Mouse (Mus musculus) layer of hippocampus, adult 11-12 months (tissue): ENCODE results near the gene Ccdc185.

Experiments used
- DNase-seq: peaks from one replicate; pipeline ENCODE4 v3.0.0; 2022; ENCODE audit warnings: low spot score

Ccdc185 gene

GRCm38 (mm10) chr1:182747081-182747480 is 1.9 kb downstream of the Ccdc185 start:
- no peak for DNase-seq

DNA sequence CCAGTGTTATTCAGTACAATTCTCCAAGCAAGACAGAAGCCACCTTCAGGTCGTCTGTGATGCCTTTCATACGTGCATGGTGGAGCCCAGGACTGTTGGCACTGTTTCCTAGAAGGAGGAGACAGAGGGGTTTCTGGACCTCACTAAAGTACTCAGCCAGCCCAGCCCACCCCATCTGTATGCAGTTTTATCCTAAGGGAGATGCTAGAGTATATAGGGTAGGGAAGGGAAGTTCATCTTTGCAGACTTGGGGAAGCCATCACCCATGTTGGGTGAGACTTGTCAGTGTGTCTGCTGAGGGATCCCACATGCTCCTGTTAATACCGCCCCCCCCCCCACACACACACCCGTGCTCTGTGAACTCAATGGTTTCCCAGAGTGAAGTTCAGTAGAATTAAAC is 13.1 kb downstream of the Ccdc185 start:
- no peak for DNase-seq

DNA sequence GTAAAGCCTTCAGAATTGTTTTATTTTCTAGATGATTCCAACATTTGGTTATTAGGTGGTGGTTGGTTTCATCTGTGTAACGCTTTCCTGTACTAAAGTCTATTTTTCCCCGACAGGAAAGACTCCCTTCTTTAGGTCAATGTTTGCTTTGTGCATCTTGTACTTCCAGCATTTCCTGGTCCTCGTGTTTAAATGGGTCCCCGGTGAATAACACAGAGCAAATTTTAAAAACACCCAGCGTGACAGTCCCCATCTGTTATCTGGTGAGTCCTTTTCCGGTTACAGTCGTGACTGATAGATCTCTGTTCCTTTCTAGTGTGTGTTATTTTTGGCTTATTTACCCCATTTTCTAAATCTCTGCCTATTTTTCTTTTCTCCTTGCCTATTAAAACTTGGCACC is 16.3 kb downstream of the Ccdc185 start:
- no peak for DNase-seq

GRCm38 (mm10) chr1:182729002-182729401 is 20.0 kb downstream of the Ccdc185 start:
- DNase-seq: peak; percentile 39

- DNase-seq: peak; percentile 33
Observed at GRCm38 (mm10) chr1:182727541-182727940, 21.4 kb downstream of the Ccdc185 start.

- DNase-seq: no peak
Observed at GRCm38 (mm10) chr1:182714236-182714935, 34.6 kb downstream of the Ccdc185 start.

- DNase-seq: no peak
Observed at GRCm38 (mm10) chr1:182711360-182711933, 37.5 kb downstream of the Ccdc185 start.

DNA sequence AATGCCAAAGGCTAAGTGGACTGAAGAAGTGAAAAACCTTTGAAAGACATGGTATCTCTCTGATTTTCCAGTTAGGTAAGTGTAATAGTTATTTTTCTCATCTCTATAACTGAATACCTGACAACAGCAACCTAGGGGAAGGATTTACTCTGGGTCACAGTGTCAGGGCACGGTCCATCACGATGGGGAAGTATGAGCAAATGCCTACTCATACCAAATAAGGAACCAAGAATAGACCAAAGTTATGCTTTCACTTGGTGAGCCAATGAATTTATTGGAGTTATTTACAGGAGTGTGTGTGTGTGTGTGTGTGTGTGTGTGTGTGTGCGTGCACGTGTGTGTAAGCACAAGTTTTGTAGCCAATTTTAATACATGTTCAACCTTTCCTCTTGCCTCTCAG is 41.5 kb downstream of the Ccdc185 start:
- no peak for DNase-seq

DNA sequence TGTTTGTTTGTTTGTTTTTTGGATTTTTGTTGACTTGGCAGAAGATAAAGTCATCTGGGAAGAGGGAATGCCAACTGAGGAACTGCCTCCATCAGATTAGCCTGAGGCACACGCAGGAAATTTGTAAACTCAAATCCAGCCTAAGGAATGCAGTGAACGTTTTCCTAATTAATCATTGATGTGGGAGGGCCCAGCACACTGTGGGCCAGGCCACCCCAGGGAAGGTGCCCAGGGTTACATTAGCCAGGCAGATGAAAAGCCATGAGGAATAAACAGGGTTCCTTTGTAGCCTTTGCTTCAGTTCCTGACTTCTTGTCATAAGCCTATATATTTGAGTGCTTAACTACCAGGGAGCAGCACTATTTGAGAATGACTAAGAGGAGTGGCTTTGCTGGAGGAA is 44.1 kb downstream of the Ccdc185 start:
- DNase-seq: no peak

DNA sequence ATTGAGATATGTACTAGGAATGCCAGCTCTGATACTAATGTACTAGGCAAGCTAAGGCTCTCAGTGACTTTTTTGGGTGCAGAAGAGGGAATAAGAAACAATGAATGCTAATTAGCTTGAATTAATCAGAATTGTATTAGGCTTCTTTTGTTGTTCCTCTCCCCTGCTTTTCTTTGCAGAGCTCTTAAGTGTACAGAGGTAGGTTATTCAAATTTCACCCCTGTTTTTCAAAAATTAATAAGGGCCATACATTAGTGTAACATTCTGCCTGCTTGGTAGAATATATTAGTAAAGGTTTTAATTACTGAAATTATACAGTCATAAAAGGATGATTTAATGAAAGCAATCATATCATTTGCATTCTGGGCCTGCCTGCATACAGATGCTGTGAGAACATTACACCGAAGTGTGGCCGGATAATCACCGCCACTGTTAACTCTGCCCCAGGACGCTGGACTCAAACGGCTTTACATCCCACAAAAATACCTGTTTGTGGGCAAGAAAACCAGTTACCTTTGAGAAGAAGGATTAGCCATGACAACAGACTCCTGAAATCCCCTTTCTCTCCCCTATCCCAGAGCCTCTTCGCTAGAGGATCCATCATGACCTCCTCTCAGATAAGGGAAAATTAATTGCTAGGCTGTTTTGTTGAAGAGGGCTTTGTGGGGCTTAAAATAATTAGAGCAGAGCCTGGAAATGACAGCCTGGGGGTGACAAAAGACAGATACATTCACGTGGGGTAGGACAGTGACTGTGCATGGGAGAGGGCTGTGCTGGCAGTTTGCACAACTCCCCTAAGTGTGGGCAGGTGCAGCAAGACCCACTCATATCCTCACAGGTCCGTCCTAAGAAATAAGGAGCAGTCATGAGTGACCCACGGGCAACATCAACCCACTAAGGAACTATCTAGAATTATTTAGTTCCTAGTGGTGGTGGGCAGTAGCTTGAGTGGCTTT is 49.3 kb downstream of the Ccdc185 start:
- no peak for DNase-seq
